Mouse (Mus musculus): ENCODE results near the gene Slc1a1. TPM values are rescaled to one million over a fixed set of nuclear protein-coding genes. Genes with fewer than 3 reads are reported as not detected.
A peak's percentile ranks its signal among the peaks of the same experiment; 100 is the strongest.

Slc1a1 gene
- polyA plus RNA-seq (2015; fragmentation: Nextera tagmentation; extraction: Ambion mirVana): 0.07 and 0.08 TPM in 2 replicates

GRCm38 (mm10) chr19:28834798-28835499 is at the start of gene Slc1a1:
Slc1a1 (plus strand) TSS chr19:28835049.
- no peaks in the 10 kb centered on the region for H3K9me3 ChIP-seq (replicated peaks)
- H3K4me3 ChIP-seq (replicated peaks): peak within 1 kb of the TSS; percentile 44
- no peak for ATAC-seq (ENCODE audit: insufficient read depth)
- H3K4me1 ChIP-seq (replicated peaks): no peaks in the 10 kb centered on the region
- H3K4me2 ChIP-seq: peak within 1 kb of the TSS; percentile 66
- H3K9ac ChIP-seq: no peak within 1 kb of the TSS
- no peaks in the 10 kb centered on the region for H3K36me3 ChIP-seq (replicated peaks)
- H3K27ac ChIP-seq (replicated peaks): no peak within 1 kb of the TSS
- WGBS (ENCODE audit: insufficient replicate concordance): 2% methylated on average over 68 of the region's 68 CpGs
- H3K27me3 ChIP-seq: peaks cover 41% of the 10 kb centered on the region

GRCm38 (mm10) chr19:28790196-28790595 is 44.7 kb upstream of the Slc1a1 start:
- H3K27ac ChIP-seq (replicated peaks): no peak overlapping the region
- H3K4me2 ChIP-seq: no peak overlapping the region
- no peaks in the 10 kb centered on the region for H3K27me3 ChIP-seq
- H3K4me1 ChIP-seq (replicated peaks): no peaks in the 10 kb centered on the region
- no peaks in the 10 kb centered on the region for H3K9me3 ChIP-seq (replicated peaks)
- ATAC-seq (ENCODE audit: insufficient read depth): no peak
- no peak overlapping the region for H3K9ac ChIP-seq
- no peak overlapping the region for H3K4me3 ChIP-seq (replicated peaks)
- no peaks in the 10 kb centered on the region for H3K36me3 ChIP-seq (replicated peaks)
- WGBS (ENCODE audit: insufficient replicate concordance): 34% methylated on average over 1 of the region's 1 CpGs

- 48% methylated on average over 2 of the region's 2 CpGs for WGBS (ENCODE audit: insufficient replicate concordance)
- H3K4me1 ChIP-seq (replicated peaks): no peaks in the 10 kb centered on the region
- no peak overlapping the region for H3K4me2 ChIP-seq
- H3K36me3 ChIP-seq (replicated peaks): no peaks in the 10 kb centered on the region
- no peak overlapping the region for H3K27ac ChIP-seq (replicated peaks)
- H3K9me3 ChIP-seq (replicated peaks): no peaks in the 10 kb centered on the region
- H3K9ac ChIP-seq: no peak overlapping the region
- ATAC-seq (ENCODE audit: insufficient read depth): no peak
- H3K4me3 ChIP-seq (replicated peaks): no peak overlapping the region
- no peaks in the 10 kb centered on the region for H3K27me3 ChIP-seq
Observed at GRCm38 (mm10) chr19:28793307-28793706, 41.5 kb upstream of the Slc1a1 start.

GRCm38 (mm10) chr19:28796146-28796848 is 38.6 kb upstream of the Slc1a1 start:
- no peak overlapping the region for H3K9ac ChIP-seq
- H3K4me2 ChIP-seq: no peak overlapping the region
- H3K9me3 ChIP-seq (replicated peaks): no peaks in the 10 kb centered on the region
- H3K36me3 ChIP-seq (replicated peaks): no peaks in the 10 kb centered on the region
- ATAC-seq (ENCODE audit: insufficient read depth): no peak
- no peaks in the 10 kb centered on the region for H3K27me3 ChIP-seq
- WGBS (ENCODE audit: insufficient replicate concordance): 47% methylated on average over 5 of the region's 5 CpGs
- H3K4me1 ChIP-seq (replicated peaks): no peaks in the 10 kb centered on the region
- no peak overlapping the region for H3K27ac ChIP-seq (replicated peaks)
- no peak overlapping the region for H3K4me3 ChIP-seq (replicated peaks)

GRCm38 (mm10) chr19:28796966-28797365 is 37.9 kb upstream of the Slc1a1 start:
- 55% methylated on average over 1 of the region's 1 CpGs for WGBS (ENCODE audit: insufficient replicate concordance)
- ATAC-seq (ENCODE audit: insufficient read depth): no peak
- no peaks in the 10 kb centered on the region for H3K36me3 ChIP-seq (replicated peaks)
- H3K4me2 ChIP-seq: no peak overlapping the region
- H3K27ac ChIP-seq (replicated peaks): no peak overlapping the region
- H3K9ac ChIP-seq: no peak overlapping the region
- H3K4me3 ChIP-seq (replicated peaks): no peak overlapping the region
- no peaks in the 10 kb centered on the region for H3K9me3 ChIP-seq (replicated peaks)
- no peaks in the 10 kb centered on the region for H3K4me1 ChIP-seq (replicated peaks)
- H3K27me3 ChIP-seq: no peaks in the 10 kb centered on the region

GRCm38 (mm10) chr19:28797611-28798010 is 37.2 kb upstream of the Slc1a1 start:
- WGBS (ENCODE audit: insufficient replicate concordance): 76% methylated on average over 6 of the region's 6 CpGs
- no peak for ATAC-seq (ENCODE audit: insufficient read depth)

GRCm38 (mm10) chr19:28800448-28800847 is 34.4 kb upstream of the Slc1a1 start:
- Histone ChIP-seq H3K36me3 (replicated peaks) (no peaks in the 10 kb centered on the region), H3K4me3 (replicated peaks) (no peak overlapping the region), H3K4me2 (no peak overlapping the region), H3K9ac (no peak overlapping the region), H3K27me3 (no peaks in the 10 kb centered on the region), H3K9me3 (replicated peaks) (no peaks in the 10 kb centered on the region), H3K4me1 (replicated peaks) (no peaks in the 10 kb centered on the region), H3K27ac (replicated peaks) (no peak overlapping the region)
- 45% methylated on average over 6 of the region's 6 CpGs for WGBS (ENCODE audit: insufficient replicate concordance)
- no peak for ATAC-seq (ENCODE audit: insufficient read depth)

More at GRCm38 (mm10) chr19:28797611-28798010, 37.2 kb upstream of the Slc1a1 start:
- Histone ChIP-seq H3K4me2 (no peak overlapping the region), H3K4me1 (replicated peaks) (no peaks in the 10 kb centered on the region), H3K9me3 (replicated peaks) (no peaks in the 10 kb centered on the region), H3K27ac (replicated peaks) (no peak overlapping the region), H3K36me3 (replicated peaks) (no peaks in the 10 kb centered on the region), H3K27me3 (no peaks in the 10 kb centered on the region), H3K4me3 (replicated peaks) (no peak overlapping the region), H3K9ac (no peak overlapping the region)

- Histone ChIP-seq H3K4me2 (no peak overlapping the region), H3K27ac (replicated peaks) (no peak overlapping the region), H3K4me3 (replicated peaks) (no peak overlapping the region), H3K36me3 (replicated peaks) (no peaks in the 10 kb centered on the region), H3K27me3 (no peaks in the 10 kb centered on the region), H3K4me1 (replicated peaks) (no peaks in the 10 kb centered on the region), H3K9ac (no peak overlapping the region), H3K9me3 (replicated peaks) (no peaks in the 10 kb centered on the region)
- 66% methylated on average over 6 of the region's 6 CpGs for WGBS (ENCODE audit: insufficient replicate concordance)
- no peak for ATAC-seq (ENCODE audit: insufficient read depth)
Observed at GRCm38 (mm10) chr19:28806276-28806675, 28.6 kb upstream of the Slc1a1 start.

- H3K9ac ChIP-seq: no peak overlapping the region
- no peaks in the 10 kb centered on the region for H3K9me3 ChIP-seq (replicated peaks)
- H3K27me3 ChIP-seq: no peaks in the 10 kb centered on the region
- 70% methylated on average over 11 of the region's 11 CpGs for WGBS (ENCODE audit: insufficient replicate concordance)
- no peak overlapping the region for H3K4me3 ChIP-seq (replicated peaks)
- no peak overlapping the region for H3K27ac ChIP-seq (replicated peaks)
- no peaks in the 10 kb centered on the region for H3K4me1 ChIP-seq (replicated peaks)
- H3K4me2 ChIP-seq: no peak overlapping the region
- ATAC-seq (ENCODE audit: insufficient read depth): no peak
- no peaks in the 10 kb centered on the region for H3K36me3 ChIP-seq (replicated peaks)
Observed at GRCm38 (mm10) chr19:28806821-28807496, 27.9 kb upstream of the Slc1a1 start.

- Histone ChIP-seq H3K27ac (replicated peaks) (no peak overlapping the region), H3K9ac (no peak overlapping the region), H3K4me1 (replicated peaks) (no peaks in the 10 kb centered on the region), H3K4me3 (replicated peaks) (no peak overlapping the region), H3K4me2 (no peak overlapping the region), H3K36me3 (replicated peaks) (no peaks in the 10 kb centered on the region), H3K27me3 (no peaks in the 10 kb centered on the region), H3K9me3 (replicated peaks) (no peaks in the 10 kb centered on the region)
- no peak for ATAC-seq (ENCODE audit: insufficient read depth)
- WGBS (ENCODE audit: insufficient replicate concordance): 53% methylated on average over 2 of the region's 2 CpGs
Observed at GRCm38 (mm10) chr19:28807497-28807871, 27.4 kb upstream of the Slc1a1 start.

- H3K36me3 ChIP-seq (replicated peaks): no peaks in the 10 kb centered on the region
- H3K4me3 ChIP-seq (replicated peaks): no peak overlapping the region
- ATAC-seq (ENCODE audit: insufficient read depth): no peak
- no peaks in the 10 kb centered on the region for H3K27me3 ChIP-seq
- no peak overlapping the region for H3K4me2 ChIP-seq
- no peaks in the 10 kb centered on the region for H3K9me3 ChIP-seq (replicated peaks)
- WGBS (ENCODE audit: insufficient replicate concordance): 63% methylated on average over 4 of the region's 4 CpGs
- H3K4me1 ChIP-seq (replicated peaks): no peaks in the 10 kb centered on the region
- H3K9ac ChIP-seq: no peak overlapping the region
- H3K27ac ChIP-seq (replicated peaks): no peak overlapping the region
Observed at GRCm38 (mm10) chr19:28818286-28818685, 16.6 kb upstream of the Slc1a1 start.
